Mouse (Mus musculus) WW6 (cell line): ENCODE measurements around the gene Dusp12.

Source experiments
- DNase-seq: peaks from one replicate; pipeline ENCODE4 v3.0.0-alpha.2; 2013; ENCODE audit warnings: low read depth, low spot score

Gene Dusp12

DNA sequence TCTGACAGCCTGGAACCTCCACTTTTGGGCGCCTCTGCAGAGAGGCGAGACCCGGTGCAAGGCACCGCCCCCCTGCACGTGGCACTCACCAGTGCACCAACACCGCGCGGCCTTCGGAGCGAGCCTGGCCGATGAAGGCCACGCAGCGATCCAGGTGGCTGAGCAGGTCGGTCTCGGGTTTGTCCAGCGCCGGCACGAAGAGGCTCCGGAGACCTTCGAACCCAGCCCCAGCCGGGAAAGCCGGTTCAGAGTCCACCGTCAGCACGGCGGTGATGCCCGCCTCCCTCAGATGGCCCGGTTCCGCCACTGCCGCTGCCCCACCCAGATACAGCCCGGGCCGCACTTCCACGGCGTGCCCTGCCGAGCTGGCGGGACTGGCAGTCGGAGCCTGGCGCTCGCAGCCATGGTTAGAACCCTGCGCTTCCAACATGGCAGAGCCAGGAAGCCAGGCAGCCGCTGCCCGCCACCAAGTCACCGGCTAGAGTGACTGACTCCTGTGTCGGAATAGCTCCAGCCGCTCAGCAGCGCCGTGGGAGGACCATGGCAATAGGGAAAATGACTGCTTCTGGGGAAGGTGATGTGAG lies at the start of gene Dusp12, which contains the start of gene Gm26620:
Dusp12 (minus strand) TSS at position 563 of the 584 bp plus-strand sequence.
Gm26620 (plus strand) TSS at position 88 of the 584 bp plus-strand sequence.
- no peak for DNase-seq

DNA sequence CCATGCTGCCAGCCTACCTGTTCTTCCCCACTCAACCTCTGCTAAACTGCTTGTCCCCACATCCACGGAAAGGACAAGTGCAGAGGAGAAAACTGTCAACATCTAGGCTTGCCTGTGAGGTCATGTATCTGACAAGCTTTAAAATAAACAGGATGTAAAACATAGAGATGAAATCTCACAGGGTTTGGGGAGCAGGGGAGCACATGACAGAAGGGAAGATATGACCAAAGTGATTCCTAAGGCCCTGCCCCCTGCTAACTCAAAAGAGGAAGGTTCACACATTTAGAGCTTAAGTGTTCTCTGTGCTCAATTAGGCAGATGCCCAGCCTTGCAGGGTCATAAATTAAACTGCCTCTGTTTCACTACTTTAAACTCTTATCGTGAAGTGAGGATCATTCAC lies 49.0 kb upstream of the Dusp12 start:
- DNase-seq: no peak

DNA sequence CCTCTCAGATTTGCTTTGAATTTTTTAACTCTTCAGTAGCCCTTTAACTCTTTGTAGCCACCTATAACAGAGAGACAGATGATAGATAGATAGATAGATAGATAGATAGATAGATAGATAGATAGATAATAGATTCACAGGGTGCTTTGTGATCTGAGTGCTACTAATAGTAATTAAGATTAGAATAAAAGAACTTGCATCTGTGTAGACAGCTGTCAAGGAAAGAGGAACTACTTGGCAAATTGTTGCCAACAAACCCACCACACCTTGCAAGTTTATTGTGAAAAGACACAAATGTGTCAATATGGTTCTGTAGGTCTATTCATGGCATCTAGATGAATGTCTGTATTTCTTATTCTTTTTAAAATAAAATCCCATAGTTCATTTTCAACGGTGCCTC lies 48.6 kb upstream of the Dusp12 start:
- DNase-seq: no peak

DNA sequence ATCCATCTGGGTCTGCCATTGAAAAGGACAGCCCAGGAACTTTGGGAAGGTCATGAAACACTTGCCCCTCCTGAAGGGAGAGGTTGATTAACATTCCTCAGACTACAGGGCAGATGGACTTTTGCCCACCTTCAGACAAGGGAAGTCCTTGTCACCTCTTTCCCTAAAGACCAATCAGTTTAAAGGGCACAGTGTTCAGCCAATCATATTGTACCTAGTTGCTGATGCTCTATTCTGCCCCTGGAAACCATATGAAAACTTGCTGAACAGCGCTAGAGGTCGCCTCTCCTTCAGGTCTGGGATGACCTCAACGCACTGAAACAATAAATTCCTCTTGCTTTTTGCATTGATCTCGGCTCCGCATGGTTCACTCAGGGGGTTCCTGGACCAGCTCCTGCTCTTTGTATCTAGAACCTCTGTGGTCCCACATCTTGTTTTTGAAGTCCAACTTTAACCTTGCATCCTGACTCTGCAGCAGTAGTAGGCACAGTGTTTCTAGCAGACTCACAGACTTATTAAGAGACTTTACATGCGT lies 48.1 kb upstream of the Dusp12 start:
- DNase-seq: no peak

DNA sequence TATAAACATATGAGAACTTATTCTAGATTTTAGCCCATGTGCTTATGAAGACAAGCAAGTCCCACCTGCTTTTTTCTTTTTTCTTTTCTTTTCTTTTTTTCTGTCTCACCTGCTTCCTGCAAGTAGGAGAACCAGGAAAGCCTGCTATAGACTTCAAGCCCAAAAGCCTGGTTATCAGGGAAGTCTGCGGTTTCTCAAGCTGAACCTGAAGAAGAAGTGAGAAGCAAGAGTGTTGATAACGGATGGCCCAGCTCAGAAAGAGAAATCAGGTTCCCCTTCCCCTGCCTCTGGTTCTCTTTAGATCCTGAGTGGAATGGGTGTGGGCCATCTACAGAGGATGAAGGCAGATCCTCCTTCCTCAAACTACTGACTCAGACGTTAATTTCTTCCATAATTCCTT lies 46.7 kb upstream of the Dusp12 start:
- DNase-seq: no peak

DNA sequence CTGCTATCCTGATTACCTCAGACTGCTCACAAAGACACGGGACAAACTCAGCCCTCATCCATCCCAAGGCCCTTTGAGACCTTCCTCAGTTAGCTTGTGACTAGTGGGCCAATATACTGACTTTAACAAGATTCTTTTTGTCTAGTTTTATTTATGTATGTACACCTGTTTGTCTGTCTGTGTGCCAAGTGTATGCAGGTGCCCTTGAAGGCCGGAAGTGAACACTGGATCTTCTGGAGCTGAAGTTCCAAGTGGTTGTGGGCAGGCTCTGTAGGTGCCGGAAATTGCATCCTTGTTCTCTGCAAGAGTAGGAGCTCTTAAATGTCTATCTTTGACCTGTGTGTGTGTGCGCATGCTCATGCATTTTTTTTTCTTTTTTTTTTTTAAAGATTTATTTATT lies 43.9 kb upstream of the Dusp12 start:
- DNase-seq: no peak

DNA sequence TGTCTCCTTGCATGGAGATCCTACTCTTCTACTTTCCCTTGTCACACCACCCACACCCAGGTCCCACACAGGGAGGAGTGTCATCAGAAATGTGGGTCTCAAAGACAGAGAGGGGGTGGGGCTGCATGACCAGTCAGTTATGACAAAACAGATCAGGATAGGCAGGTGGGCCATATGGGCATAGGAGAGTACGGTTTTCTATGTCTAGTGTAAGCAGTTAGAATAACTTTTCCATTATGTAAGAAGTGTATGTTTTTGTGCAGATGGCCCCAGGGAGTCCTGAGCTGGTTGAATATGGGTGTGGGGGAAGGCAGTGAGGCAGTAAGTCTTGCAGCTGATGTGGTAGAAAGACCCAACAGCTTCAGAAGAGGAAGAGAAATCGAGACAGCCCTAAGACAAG lies 43.1 kb upstream of the Dusp12 start:
- DNase-seq: no peak

DNA sequence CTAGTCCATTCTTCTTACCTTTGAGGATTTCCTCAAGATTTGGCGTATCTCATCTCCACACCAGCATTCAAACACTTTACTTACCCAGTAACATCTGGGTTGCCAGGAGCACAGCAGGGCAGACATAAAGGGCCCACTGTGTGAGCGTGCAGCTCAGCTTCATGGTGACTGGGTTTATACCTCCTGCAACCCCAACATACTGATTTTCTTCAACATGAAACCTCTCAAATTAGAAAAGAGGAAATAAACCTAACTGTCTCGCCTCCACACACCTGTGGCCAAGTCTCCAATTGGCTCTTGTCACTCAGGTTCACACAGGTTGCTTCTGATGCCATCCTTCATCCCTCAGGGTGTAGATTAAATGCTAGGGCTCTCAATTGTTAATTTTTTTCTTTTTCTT lies 42.0 kb upstream of the Dusp12 start, which contains the start of gene Fcrla:
Fcrla (minus strand) TSS at position 206 of the 400 bp plus-strand sequence.
- DNase-seq: no peak

DNA sequence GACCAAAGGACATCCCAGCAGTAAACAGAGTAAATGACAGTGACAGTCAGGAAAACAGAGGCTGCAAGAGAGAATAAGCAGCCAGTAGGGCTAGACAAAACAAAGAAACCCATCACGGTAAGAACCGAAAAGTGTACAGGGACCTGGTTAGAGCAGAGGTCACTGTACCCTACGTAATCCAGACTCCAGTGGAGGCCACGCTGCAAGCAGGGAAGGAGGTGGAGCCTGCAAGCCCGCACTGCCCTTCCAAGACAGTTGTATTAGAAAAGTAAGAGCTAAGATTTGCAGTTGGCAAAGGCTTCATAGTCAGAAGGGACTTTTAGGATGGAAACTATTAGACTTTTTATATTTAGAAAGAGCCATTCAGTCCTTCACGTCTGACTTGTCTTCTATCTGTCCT lies 41.6 kb upstream of the Dusp12 start:
- no peak for DNase-seq

DNA sequence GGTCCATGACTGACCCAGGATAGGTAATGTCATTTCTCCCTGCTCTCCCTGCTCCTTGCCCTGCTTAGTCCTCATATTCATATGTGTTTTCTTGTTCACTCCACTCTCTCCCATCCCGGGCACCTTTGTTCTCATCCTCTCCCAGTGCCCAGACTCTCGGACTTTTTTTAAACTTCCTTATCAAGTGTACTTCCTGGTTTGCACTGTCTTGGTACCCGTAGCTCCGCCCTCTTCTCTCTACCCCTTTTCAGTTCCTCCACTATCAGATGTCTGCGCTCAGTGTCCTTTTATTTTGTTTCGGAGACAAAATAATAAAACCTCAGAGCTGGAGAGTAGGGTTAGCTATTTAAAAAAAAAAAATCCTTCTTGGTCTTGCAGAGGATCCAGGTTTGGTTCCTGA lies 39.1 kb upstream of the Dusp12 start:
- DNase-seq: no peak

DNA sequence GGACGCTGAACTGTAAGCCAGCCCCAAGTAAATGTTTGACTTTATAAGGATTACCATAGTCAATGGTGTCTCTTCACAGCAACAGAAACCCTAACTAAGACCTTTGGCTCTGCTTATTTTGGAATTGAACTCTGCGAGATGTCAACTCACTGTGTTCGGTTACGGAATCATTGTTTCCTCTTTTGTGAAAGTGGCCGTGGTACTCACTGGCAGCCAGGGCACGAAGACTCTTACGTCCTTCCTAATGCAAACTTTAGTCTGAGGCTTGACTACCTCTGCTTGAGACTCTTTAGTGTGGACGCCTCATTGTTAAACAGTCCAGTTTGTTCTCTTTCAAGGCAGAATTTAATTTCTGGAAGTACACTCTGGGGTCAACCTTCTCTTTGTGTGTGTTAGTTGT lies 34.0 kb upstream of the Dusp12 start:
- no peak for DNase-seq

DNA sequence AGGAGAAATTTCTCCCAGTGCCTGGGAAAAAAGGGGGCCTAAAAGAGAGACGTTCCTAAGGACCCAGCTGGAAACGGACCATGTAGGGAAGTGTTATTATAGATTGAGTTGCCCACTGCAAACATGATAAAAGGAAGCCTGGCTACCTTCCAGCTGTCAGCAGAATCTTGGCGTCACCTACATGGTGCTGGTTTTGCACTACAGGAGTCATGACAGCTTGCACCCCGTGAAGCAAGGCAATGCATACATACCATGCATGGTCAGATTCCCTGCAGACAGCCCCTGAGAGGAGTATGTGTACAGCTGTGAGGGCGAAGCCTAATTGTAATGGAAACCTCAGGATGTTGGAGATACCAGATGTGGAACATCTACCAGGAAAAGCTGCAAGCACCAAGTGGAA lies 30.3 kb upstream of the Dusp12 start:
- no peak for DNase-seq

DNA sequence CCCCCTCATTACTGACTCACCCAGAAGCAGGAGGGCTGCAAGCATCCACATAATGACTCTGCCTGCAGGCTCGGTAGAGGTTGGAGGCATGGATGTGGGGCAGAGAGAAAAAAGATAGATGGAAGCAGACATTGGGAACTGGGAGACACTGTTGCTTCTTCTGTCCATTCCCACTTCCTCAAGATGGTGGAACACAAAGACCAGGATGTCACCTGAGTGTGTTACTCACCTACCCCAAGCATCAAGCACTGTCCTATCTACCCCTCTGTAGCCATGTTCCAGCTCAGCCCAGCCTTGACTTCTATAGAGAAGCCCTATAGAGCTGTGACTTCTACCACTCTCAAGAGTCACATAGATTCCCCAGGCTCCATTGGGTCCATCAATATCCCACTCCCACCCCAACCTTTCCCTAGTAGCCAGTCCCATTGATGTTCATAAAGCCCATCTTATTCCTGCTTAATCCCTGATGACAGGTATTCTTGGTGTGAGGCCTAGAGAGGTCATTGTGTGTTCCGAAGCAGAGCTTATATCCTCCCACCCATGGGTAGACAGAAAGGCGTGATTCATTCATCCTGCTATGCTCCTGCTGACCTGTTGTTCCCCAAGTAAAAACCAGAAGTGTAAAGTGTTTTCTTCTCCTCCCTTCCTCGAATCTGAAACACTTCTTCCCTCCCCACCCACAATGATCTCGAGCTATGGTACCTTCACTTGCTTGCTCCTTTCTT lies 27.7 kb upstream of the Dusp12 start, which contains the start of gene Fcrlb:
Fcrlb (minus strand) TSS at position 51 of the 725 bp plus-strand sequence.
- no peak for DNase-seq

DNA sequence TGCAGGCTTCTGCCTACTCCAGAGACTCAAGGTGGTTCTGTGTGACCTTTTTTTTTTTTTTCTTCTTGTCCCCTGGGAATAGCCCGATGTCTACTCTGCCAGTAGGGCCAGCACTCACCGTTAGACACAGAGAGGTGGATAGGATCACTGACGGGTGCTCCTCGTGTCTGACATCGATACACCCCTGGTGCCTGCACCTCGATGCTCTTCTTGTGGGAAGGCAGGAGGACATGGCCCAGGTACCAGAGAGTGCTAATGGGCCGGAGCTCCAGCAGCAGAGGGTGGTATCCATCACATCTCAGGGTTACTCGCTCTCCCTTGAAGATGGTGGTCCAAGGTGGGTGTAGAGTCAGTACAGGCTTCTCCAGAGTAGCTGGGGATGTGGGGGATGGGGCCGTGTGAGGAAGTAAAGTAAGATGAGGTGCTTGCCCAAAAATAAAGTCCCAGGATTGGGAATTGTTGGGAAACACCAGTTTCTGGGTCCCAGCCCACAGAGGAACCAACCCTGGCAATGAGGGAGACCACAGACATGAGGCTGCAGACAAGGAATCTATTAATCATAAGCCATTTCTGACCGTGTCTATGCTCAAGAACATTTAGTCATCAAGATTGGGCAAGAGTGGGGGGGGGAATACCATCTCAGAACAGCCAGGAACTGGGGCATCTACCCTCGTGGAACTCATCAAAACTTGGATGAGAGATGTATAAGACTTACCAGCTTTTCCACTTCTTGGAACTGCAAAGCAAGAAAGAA lies 26.7 kb upstream of the Dusp12 start:
- no peak for DNase-seq

DNA sequence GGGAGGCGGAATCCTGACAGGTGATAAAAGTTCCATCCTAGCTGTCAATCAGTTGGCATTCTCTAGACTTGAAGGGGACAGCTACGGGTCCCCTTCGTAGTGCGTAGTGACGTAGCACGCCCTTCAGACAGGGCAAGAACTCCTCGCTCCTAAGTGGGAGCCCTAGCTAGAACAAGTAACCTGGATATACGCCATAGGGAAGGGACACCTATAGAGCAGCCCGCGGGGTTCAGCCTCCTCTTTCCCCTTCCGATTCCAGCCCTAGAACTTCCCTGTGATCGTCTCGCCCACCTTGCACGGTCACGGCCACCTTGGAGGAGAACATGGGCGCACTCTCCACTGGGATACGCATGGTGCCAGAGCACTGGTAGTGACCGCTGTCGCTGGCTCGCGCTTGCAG lies 23.0 kb upstream of the Dusp12 start:
- DNase-seq: no peak

DNA sequence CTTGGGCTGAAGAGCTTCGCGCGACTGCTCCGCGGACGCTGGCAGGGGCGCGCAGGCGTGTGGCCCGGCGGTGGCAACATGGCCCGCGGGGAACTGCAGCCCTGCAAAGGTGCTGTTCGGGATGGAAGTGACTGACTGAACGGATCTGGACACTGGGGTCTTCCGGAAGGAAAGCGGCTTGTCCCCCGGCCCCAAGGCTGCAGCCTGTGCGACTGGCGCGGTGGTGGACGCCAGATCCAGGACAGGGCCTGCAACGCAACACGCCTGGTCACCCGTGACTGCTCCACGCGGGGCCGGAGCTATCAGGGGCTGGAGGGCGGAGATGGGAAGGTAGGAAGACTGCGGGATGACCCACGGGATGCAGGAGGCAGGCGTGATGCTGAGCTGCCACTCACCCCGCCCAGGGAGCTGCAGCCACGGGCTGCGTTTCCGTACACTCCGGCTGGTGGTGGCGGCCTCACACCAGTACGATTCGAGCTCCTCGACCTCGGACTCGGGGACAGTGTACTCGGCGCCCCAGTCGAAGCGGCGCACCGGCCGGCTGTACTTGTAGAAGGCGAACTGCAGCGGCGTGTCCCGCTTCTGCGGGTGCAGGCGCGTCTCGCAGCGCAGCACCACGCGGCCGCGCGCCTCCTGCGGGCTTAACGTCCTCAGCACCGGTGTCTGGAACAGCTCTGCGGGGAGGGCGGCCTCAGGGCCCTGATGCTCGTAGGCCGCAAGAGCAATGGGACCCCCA lies 22.3 kb upstream of the Dusp12 start:
- DNase-seq: no peak

DNA sequence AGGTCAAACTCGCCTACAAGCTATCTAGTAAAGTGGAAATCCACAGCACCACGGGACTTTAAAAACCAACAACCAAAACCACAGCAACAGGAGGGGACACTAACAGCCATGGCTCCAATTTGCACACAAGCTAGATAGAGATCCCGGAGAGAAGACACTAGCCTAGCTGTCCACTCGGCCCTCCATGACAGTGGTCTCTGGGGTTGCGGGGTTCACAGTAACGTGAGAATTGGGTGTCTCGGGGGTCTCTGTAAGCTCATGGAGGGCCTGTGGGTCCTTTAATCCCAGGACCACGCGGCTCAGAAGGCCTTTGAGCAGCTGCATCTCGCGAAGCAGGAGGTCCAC lies 21.7 kb upstream of the Dusp12 start:
- DNase-seq: no peak

DNA sequence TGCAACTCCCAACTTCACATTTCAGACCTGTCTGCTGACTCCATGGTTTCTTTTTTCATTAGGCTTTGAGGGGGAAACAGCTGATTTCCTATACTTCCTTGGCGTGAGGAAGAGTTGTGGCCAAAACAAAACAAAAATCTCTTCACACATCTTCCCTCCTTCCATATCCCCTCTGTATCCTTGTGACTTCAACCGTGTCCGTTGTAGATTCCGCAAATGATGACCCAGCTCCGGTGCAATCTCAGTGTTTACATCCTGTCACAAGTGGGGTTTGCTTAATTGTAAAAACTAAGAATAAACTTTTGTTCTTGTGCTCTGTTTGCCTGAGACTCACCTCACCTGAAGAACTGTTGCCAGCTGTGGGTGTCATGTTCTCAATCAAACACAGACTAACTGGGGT lies 18.1 kb upstream of the Dusp12 start:
- no peak for DNase-seq

DNA sequence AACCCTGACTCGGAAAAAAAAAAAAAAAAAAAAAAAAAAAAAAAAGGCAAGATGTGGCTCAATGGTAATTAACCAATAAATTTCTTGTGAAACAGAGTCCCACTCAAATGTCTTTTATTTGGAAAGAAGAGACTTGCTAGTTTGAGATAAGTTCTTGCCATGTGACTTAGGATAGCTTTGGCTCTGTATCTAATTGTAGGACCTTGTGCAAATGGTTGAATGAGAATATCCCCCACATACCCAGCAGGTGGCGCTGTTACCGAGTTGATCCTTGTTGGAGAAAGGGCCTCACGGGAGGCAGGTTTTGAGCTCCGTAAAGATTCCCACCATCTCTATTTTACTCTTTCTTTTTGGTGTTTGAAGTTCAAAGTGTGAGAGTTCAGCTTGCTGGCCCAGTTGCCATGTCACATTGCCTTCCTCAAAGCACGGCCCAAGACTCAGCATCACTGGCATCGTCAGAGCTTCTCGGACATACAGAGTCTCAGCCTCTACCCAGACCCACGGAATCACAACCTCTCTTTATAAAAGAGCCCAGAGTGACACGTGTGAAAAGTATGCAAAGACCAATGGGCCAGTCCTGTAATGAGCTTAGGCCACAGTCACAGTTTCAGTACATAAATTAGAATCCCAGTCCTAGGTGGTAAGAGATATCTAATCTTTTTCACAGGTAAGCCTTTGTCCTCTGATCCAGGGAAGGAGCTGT lies 16.3 kb upstream of the Dusp12 start:
- no peak for DNase-seq

DNA sequence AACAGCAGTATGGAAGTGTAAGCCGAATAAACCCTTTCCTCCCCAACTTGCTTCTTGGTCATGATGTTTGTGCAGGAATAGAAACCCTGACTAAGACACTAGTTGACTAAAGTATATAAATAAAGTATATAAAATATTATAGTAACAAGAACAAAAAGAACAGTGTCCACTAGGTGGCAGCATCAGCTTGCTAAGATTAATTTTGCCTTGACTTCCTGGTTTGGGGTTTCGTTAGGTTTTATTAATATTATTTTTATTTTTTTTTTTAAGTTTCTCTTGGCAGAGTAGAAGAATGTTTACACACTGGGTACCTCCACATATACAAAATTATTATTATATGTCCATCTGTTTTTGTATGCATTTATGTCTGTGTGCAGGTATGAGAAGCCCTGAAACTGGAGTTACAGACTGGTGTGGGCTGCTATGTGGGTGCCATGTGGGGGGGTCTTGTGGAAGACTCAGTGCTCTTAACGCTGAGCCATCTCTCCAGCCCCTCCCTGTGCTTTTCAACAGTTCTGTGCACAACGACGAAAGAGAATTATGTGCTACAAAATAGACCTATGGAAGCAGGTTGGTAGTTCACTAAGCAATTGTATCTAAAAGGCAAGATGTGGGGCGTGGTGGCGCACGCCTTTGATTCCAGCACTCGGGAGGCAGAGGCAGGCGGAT lies 15.6 kb upstream of the Dusp12 start:
- no peak for DNase-seq
